Mouse (Mus musculus) spleen, adult 18-20 months (tissue): Measurements from ENCODE around the gene Mitf.

Experiments
- DNase-seq, 2 experiments: peaks; one replicate each; pipeline ENCODE4 v3.0.0; 2022; ENCODE audit warnings: mixed read lengths in 2 of 2

Mitf gene

DNA sequence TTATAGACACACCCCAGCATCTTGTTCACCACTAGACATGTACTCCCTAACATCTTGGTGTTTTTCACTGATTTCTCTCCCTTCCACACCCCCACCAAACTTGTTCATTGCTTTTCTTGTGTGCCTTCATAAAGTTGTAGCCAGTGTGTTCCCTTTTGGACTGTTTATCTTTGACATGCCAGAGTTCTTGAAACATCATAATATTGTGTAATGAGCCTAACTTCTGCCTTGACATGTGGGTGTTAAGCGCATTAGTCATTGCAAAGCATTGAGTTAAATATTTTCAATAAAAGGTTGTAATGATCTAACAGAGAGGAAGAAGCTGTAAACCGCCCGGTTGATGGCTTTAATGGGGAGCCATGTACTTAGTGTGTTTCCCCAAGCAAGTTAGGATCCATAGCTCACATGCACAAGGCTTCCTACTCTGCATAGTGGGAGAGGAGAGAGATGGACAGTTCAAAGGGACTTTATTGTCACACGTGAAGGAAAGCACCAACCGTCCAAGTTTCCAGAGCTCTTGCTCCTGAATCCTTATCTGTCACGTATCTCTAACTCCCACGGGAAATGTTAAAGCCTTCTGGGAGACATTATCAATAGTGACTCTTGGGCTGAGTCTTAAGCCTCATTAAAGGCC lies 19.9 kb downstream of the Mitf start:
- DNase-seq, result no peak

- no peak for DNase-seq
Observed at GRCm38 (mm10) chr6:97828021-97828420, 21.2 kb downstream of the Mitf start.

DNA sequence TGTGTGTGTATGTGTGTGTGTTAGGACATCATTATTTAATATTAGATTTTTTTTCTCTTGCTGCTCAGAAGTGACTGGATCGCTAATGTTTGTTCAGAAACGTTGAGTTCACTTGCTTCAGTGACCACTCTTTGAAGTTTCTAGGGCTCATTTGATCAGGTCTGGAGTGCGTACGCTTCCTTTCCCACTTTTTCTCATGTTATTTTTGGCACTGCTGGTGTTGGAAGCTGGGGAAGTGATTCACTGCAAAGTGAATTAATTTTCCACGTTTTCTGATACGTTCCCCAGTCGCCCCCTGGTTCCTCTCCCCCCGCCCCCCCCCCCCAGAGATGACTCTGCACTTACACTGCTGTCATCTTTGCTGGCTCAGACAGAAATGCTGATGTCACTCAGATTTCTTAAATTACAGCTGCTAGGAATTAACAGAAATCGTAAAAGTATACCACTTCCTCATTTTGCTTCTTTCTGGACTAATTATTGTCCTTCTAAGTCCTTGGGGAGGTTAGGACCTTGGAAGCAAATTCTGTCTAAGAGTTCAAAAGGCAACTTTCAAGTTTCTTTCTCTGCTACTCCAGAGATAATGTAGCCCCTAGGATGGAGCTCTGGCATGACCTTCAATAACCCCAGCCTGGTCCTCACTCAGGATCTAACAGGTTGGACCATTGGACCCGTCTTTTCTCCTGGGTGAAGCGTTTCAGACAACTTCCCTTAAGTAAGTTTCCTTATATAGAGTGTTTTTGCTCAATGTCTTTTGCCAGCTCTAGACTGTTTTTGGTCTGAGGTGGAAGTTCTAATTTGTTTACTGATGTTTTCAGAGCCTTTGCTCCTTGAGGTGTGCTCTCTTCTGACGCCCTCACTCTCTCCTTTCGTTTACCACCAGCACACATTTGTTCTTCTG lies 22.2 kb downstream of the Mitf start:
- no peak for DNase-seq

GRCm38 (mm10) chr6:97832501-97832900 lies 25.6 kb downstream of the Mitf start:
- DNase-seq, result no peak

DNA sequence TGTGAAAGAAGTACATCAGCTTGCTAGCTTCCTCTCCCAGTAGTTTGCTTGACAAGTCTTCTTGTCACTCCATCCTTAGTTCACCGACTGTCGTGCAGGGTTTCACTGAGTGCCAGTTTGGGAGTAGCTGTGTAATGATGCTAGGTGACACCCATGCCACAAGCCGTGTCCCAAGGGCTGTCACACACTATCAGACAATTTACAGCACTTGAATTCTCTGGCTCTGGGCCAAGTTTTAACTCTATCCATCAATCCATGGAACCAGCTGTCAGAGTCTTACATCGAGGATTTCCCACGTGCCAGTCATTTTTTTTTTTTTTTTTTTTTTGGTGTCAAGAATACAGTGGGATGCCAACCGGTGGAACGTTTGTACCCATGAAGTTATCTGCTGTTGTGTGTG lies 29.3 kb downstream of the Mitf start:
- no peak for DNase-seq

DNA sequence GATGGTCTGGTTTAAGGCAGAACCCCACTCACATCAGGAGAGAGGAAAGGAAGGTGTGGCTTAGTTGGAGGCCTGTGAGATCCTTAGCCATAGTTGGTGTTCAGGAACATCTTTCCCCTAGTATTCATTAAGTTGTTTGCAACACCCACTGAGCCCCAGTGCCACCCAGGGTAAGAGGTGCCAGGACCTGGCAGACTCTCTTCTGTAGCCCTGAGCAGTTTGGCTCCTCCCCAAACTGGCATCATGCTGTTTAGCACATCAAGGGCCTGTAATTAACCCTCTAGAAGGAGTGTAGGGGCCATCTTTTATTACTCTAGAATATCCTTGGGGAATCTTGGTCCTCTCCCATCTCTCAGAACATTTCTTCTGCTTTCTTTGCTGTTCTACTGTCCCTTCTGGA lies 30.9 kb downstream of the Mitf start:
- no peak for DNase-seq

DNA sequence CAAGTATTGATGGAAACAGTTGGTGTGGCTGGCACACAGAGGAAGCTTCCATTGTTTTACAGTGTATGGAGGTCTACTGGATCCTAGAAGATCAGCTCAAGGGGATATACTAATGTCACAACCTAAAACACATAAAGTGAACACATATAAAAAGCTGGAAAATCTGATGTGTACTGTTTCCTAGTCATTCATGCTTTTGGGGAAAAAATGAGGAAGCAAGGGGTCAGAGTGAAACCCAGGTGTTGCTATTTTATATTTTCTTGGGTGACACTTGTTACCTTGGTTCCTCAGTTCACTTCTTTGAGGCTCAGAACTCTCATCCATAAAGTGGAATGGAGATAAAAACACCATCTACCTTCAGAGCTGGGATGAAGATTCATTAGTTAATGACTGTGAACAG lies 32.7 kb downstream of the Mitf start:
- DNase-seq, result no peak

GRCm38 (mm10) chr6:97844112-97844511 lies 37.3 kb downstream of the Mitf start:
- DNase-seq, result no peak

DNA sequence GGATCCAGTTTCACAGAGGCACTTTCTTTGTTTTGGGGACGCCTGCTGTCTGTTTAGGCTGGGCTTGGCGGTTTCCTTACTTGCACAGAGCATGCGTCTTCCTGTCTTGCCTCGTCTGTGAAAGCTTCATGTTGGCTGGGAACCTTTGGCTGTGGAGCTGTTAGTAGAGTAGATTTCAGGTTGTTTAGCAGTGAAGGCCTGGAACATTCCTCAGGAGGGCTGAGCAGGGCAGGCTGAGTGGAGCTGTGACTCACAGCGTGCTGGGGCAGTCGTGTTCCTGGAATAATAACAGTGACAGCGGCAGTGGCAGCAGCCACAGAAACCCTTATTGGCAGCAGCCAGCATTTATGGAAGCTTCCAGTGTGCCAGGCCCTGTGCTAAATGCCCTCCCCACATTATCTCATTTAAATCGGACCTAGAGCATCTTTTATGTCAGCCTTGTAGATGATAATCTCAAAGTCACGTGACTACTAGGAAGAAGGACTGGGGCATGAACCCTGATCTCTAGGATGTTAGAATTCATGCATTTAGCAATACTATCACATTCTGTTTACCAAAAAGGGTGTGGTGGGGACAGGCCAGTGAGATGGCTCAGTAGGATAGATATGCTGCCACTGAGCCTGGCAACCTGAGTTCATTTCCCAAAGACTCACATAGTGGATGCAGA lies 41.5 kb downstream of the Mitf start:
- DNase-seq, result no peak

GRCm38 (mm10) chr6:97854236-97854635 lies 47.4 kb downstream of the Mitf start:
- no peak for DNase-seq

DNA sequence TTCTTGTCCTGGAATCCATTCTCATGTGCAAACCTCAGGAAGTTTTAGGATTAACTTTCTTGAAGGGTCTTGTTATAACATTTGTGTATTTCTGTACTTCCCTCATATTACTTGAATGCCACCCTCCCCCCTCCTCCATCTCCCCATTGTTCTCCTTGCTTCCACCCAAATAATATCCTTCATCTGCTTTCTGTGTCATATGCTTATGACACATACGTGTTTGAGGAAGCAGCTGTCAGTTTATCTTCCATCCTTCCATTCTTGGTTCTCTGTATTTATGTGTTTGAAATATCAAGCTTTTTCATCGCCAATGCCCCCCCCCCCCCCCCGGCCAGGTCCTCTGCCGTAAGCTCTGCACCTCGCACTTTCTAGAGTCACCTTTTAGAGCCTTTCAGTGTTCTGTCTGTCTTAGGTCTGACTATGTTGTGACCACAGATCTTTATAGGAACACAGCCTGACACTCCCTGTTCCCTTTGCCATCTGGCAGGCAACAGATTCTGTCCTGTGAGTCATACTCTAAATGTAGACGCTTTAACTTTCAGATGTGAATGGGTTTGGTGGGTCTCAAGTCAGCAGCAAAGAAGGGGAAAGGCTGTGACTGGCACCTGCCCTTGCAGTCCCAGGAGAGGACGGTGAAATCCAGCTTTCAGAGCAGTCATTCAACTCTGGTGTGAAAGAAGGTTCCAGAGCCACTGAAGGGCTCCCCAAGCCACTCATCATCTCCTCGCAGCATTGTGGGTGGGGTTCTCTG lies 48.7 kb downstream of the Mitf start:
- no peak for DNase-seq

- DNase-seq, result no peak
Observed at GRCm38 (mm10) chr6:97856502-97856901, 49.6 kb downstream of the Mitf start.

- no peak for DNase-seq
Observed at GRCm38 (mm10) chr6:97857690-97858089, 50.8 kb downstream of the Mitf start.

- DNase-seq, result no peak
Observed at GRCm38 (mm10) chr6:97866575-97866974, 59.7 kb downstream of the Mitf start.

DNA sequence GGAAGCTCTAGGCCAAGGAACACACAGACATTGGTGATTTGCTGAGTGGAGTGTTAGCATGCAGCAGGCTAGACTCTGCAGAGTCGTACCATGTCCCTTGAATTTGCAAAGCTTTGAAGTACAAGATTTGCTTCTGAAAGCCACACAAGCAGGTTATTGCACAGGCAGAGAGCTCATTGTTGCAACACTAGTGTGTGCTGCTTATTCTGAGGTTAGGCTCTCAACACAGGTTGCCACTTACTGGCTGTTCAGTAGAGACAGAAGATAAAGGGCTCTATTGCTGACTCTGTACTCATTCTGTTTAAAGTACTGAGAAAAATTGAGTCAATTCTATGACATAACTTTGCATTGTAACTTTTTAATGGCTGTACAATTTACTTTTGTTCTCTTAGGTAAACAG lies 61.2 kb downstream of the Mitf start:
- DNase-seq, result no peak

- no peak for DNase-seq
Observed at GRCm38 (mm10) chr6:97869953-97870352, 63.1 kb downstream of the Mitf start.

DNA sequence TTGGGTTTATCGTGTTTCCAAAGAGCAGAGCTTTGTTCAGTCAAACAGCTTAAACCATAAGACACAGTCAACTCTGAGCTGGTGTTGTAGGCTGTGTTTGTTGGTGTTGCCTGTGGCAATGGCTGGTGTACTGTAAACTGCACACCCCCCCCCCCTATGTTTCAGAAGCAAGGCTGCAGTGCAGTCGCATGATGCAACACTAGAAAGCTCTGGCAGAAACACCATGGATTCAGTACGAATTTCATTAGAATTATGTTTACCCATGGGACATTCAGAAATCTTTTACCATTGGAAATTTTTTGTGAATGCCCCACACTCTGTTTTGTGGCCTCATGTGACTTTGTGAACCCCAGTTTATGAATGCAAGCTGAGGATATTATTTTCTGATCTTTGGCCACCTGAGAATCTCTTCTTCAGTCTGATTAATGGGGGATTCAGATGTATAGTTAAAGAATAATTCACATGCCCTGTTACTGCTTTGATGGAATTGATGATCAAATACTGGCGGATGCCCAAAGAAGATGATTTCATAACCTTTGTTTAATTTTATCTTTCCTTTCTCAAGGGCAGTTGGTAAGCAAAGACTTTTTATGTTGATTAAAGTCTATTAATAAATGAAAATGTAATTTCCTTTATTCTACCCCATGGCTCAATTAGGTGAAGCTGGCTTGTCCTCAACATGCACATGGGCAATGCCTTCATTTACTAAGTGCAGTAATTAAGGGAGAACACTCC lies 64.6 kb downstream of the Mitf start:
- no peak for DNase-seq

DNA sequence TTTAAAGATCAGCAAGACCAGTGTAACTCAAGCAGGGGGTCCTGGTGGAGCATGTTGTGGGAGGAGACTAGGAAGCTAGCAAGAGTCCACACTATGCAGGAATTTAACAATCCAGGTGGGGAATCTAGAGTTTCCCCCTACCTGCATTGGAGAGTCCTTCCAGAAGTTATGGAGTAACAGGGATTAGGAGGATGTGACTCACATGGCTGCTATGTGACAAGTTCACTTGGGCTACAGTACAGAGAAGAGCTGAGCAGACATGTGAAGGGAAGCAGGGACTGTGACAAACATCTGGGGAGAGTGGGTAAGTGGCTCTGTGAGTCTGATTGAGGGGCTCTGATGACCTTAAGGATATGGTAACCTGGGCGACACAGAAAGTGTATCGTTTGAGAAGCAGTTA lies 66.2 kb downstream of the Mitf start:
- no peak for DNase-seq

GRCm38 (mm10) chr6:97876990-97877389 lies 70.1 kb downstream of the Mitf start:
- no peak for DNase-seq

GRCm38 (mm10) chr6:97877492-97877891 lies 70.6 kb downstream of the Mitf start:
- no peak for DNase-seq

DNA sequence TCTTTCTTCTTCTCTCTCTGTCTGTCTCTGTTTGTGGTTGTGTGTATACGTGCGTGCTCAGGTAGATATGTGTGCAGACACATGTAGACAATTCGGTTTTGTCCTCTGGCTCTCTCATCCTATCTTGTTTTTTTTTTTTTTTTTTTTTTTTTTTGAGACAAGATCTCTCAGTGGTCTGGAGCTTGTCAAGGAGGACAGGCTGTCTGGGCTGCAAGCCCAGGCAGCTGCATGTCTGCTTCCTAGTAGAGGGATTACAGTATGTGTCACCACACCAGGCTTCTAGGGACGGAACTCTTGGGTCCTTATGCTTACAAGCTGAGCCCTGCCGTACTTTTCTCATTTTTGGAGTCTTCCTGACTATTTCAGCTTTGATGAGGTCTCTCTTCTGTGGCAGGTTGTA lies 73.5 kb downstream of the Mitf start:
- no peak for DNase-seq

- DNase-seq, result no peak
Observed at GRCm38 (mm10) chr6:97881935-97882334, 75.1 kb downstream of the Mitf start.
